Mouse (Mus musculus) induced T-regulatory cell, adult 2 months (primary cell): Measurements from ENCODE around the gene Olfr887.

Experiments used
- DNase-seq: peaks from one replicate; pipeline ENCODE4 v3.0.0-alpha.2; 2012; ENCODE audit warnings: low read depth

Gene Olfr887

DNA sequence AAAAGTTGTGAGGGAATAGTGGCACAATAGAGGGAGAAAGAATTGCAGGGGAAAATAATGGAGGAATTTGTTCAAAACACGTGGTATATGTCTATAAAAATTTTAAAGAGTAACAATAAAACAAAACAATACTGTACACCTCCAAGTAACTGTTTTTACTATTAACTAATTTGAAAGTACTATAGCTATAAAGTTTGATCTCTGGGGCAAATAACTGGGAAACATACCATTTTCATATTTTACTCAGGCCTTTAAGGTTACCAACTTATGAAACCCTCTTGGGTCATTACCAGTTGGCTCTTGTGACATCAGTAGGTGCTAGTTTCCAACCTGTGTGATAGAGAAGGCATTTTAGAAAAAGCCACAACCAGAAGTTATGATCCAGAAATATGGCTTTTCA lies at the start of gene Olfr887:
Gene Olfr887, plus strand, starts transcription at position 301 of the 400 bp plus-strand sequence.
- no peak for DNase-seq

DNA sequence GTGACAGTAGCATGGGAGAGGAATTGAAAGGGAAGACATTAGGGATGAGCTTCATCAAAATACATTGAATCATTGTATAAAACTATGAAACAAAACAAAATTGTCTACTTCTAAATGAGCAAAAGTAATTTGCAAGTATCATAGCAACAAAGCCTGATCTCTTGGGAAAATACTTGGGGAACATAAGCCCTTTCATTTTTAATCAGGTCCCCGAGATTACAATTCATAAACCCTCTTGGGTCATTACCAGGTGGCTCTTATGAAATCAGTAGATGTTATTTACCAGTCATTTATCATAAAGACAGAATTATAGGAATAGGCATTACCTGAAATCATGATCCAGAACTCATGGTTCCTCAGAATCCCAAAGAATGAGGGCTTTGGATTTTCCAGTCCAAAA lies 37.6 kb upstream of the Olfr887 start, which contains the start of gene Olfr884:
Gene Olfr884, plus strand, starts transcription at position 301 of the 400 bp plus-strand sequence.
- DNase-seq = no peak

DNA sequence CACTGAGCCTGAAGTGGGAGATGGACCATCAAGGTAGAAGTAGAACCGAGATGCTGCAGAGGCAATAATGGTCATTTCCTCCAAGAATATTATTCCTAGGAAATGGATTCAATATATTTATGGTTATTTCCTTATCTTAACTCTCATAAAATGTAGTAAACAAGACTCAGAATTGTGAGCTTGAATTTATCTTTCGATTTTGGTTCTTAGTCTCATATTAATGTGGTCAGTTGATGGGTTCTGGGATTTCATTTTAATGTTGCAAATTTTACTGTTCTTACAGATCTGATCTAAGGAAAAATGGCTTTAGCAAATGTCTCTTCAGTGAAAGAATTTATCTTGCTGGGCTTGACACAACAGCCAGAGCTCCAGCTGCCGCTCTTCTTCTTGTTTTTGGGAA lies 22.9 kb upstream of the Olfr887 start, which contains the start of gene Olfr885:
Gene Olfr885, plus strand, starts transcription at position 301 of the 400 bp plus-strand sequence.
- DNase-seq = no peak

- DNase-seq = no peak
Observed at GRCm38 (mm10) chr9:38107828-38108227, 24.0 kb downstream of the Olfr887 start, which contains the start of gene Olfr888. Gene Olfr888, plus strand, starts transcription at chr9:38108128.

GRCm38 (mm10) chr9:38114898-38115297 lies 31.0 kb downstream of the Olfr887 start, which contains the start of gene Olfr889:
Gene Olfr889, plus strand, starts transcription at chr9:38115198.
- DNase-seq = no peak
